Mouse (Mus musculus) A20 (cell line): Measurements from ENCODE around the gene Tmem204.
A peak's percentile ranks its signal among the peaks of the same experiment; 100 is the strongest.

Experiments used
- DNase-seq: peaks from one replicate; pipeline ENCODE4 v3.0.0-alpha.2; 2011; ENCODE audit warnings: low read depth, low spot score

Tmem204 gene

GRCm38 (mm10) chr17:25015655-25016291, 67.6 kb downstream of the Tmem204 start, which contains the start of the genes Cramp1l and Ift140:
Gene Cramp1l, minus strand, starts transcription at chr17:25015788.
Gene Ift140, plus strand, starts transcription at chr17:25016085.
- DNase-seq: peak; percentile 99

GRCm38 (mm10) chr17:25014841-25015570, 68.4 kb downstream of the Tmem204 start:
- peak; percentile 53 for DNase-seq

- peak; percentile 54 for DNase-seq
Observed at GRCm38 (mm10) chr17:25013606-25014501, 69.5 kb downstream of the Tmem204 start.
